Mouse (Mus musculus) T-helper 17 cell (primary cell): ENCODE measurements around the gene Abca7.

Source experiments
- in situ Hi-C, 2 experiments: fragments of 300-600 bp; cut with MboI, MseI; formaldehyde crosslinking; loops; 1 replicate in 1 of 2; 2 replicates in 1 of 2; pipeline ENCODE4 v1.15.1; 2025; ENCODE audit warnings: high pct_unique_total_duplicates in 2 of 2

Gene Abca7

GRCm38 (mm10) chr10:80063104-80063503 lies 66.8 kb downstream of the Abca7 start:
- in situ Hi-C loops, result loop anchor here in 1 of 2 experiments (5.0 kb wide), 1 partner anchor 44 kb away; the partner anchor contains the start of gene Sbno2

- in situ Hi-C loops, result loop anchor here in 1 of 2 experiments (5.0 kb wide), 1 partner anchor 43 kb away; the partner anchor contains the start of gene Sbno2
Measured at GRCm38 (mm10) chr10:80063877-80064650, 67.8 kb downstream of the Abca7 start.
